Mouse (Mus musculus) liver, adult 2 months (tissue): ENCODE measurements around the gene Srd5a3.

Experiments
- CTCF ChIP-seq: fragments of 200-500 bp; IDR thresholded peaks from 2 replicates; pipeline ENCODE4 v1.5.1; 2011; ENCODE audit warnings: low read depth, low read length, control low read depth
- POLR2A ChIP-seq: fragments of 200-500 bp; IDR thresholded peaks from 2 replicates; pipeline ENCODE4 v1.6.1; 2011; ENCODE audit warnings: low read length, control low read depth; ENCODE audit not compliant: insufficient read depth; ENCODE audit errors: extremely low read depth

- TF ChIP-seq CTCF (no peak), POLR2A (no peak)
Observed at GRCm38 (mm10) chr5:76170522-76170921, 30.5 kb downstream of the Srd5a3 start.
